Mouse (Mus musculus): ENCODE measurements around the gene Pitpnm3. TPM values are rescaled to one million over a fixed set of nuclear protein-coding genes. Genes with fewer than 3 reads are reported as not detected.

Pitpnm3 gene
- total RNA-seq, 2 experiments from 2014 or later, result 2.2 to 2.5 TPM

- DNase-seq, result peak; percentile 54
Measured at GRCm38 (mm10) chr11:72050895-72051858, 84.4 kb downstream of the Pitpnm3 start.

GRCm38 (mm10) chr11:72050168-72050894 lies 85.2 kb downstream of the Pitpnm3 start:
- peak; percentile 36 for DNase-seq

GRCm38 (mm10) chr11:72049171-72049759 lies 86.3 kb downstream of the Pitpnm3 start:
- no peak for DNase-seq

- no peak for DNase-seq
Measured at GRCm38 (mm10) chr11:72048730-72049129, 86.8 kb downstream of the Pitpnm3 start.

GRCm38 (mm10) chr11:72044231-72044630 lies 91.3 kb downstream of the Pitpnm3 start:
- DNase-seq, result no peak

GRCm38 (mm10) chr11:72042631-72043030 lies 92.9 kb downstream of the Pitpnm3 start:
- DNase-seq, result no peak

GRCm38 (mm10) chr11:72041768-72042607 lies 93.6 kb downstream of the Pitpnm3 start, which contains the start of gene Pimreg:
Gene Pimreg (plus strand): TSS chr11:72042032.
- DNase-seq, result peak; percentile 84

- no peak for DNase-seq
Measured at GRCm38 (mm10) chr11:72041290-72041767, 94.2 kb downstream of the Pitpnm3 start.

- no peak for DNase-seq
Measured at GRCm38 (mm10) chr11:72039599-72040386, 95.8 kb downstream of the Pitpnm3 start.

- DNase-seq, result peak; percentile 76
Measured at GRCm38 (mm10) chr11:72037996-72038395, 97.6 kb downstream of the Pitpnm3 start.

GRCm38 (mm10) chr11:72037409-72037808 lies 98.2 kb downstream of the Pitpnm3 start, which contains the start of gene Aipl1:
Gene Aipl1 (minus strand): TSS chr11:72037509.
- no peak for DNase-seq

- no peak for DNase-seq
Measured at GRCm38 (mm10) chr11:72032589-72032988, 103.0 kb downstream of the Pitpnm3 start.

GRCm38 (mm10) chr11:72032091-72032490 lies 103.5 kb downstream of the Pitpnm3 start:
- DNase-seq, result no peak

GRCm38 (mm10) chr11:72031353-72031752 lies 104.2 kb downstream of the Pitpnm3 start:
- DNase-seq, result no peak

- DNase-seq, result peak; percentile 59
Measured at GRCm38 (mm10) chr11:72029143-72029542, 106.4 kb downstream of the Pitpnm3 start.

- no peak for DNase-seq
Measured at GRCm38 (mm10) chr11:72027836-72028235, 107.7 kb downstream of the Pitpnm3 start.

GRCm38 (mm10) chr11:72026516-72026915 lies 109.1 kb downstream of the Pitpnm3 start:
- no peak for DNase-seq

GRCm38 (mm10) chr11:72025843-72026242 lies 109.7 kb downstream of the Pitpnm3 start:
- DNase-seq, result no peak

- DNase-seq, result peak; percentile 58
Measured at GRCm38 (mm10) chr11:72024193-72024781, 111.3 kb downstream of the Pitpnm3 start.

GRCm38 (mm10) chr11:72023581-72023980 lies 112.0 kb downstream of the Pitpnm3 start:
- DNase-seq, result peak; percentile 41

Data from gastrocnemius, postnatal 10 days (tissue).